14 mouse cellular contexts compared by ENCODE assay signal in genomic region chr4:81996445-81996844, GRCm38 (mm10).
"Had no signal": no experiment of that assay in that cellular context is flagged by ENCODE, and none has a peak within 500 bp of the region (broad histone marks: within the 10 kb centered on the region; RNA-seq: fewer than 3 reads in every experiment).

No protein-coding gene starts in this region.

- H3K4me3 ChIP-seq: midbrain, embryonic 10.5 days; midbrain, embryonic 12.5 days; neural tube, embryonic 12.5 days had no signal

- H3K27me3 ChIP-seq: midbrain, embryonic 12.5 days; neural tube, embryonic 12.5 days had no signal

- DNase-seq: lung, adult 18-20 months; lung, embryonic 14.5 days; lung, postnatal 10 days; lung, postnatal 4 days; midbrain, embryonic 14.5 days; right cerebral cortex, postnatal 14 days; spleen, adult 18-20 months; thymus, adult 18-20 months; thymus, postnatal 14 days; thymus, postnatal 36 days had no signal

- H3K9ac ChIP-seq: lung, embryonic 14.5 days; midbrain, embryonic 12.5 days; neural tube, embryonic 12.5 days had no signal

- H3K9me3 ChIP-seq: midbrain, embryonic 10.5 days; midbrain, embryonic 12.5 days; neural tube, embryonic 12.5 days had no signal

- H3K4me2 ChIP-seq: lung, embryonic 14.5 days; midbrain, embryonic 12.5 days; neural tube, embryonic 12.5 days had no signal

- H3K27ac ChIP-seq: midbrain, embryonic 10.5 days; midbrain, embryonic 12.5 days; neural tube, embryonic 12.5 days had no signal

- ATAC-seq: midbrain, embryonic 16.5 days had no signal

- H3K36me3 ChIP-seq: midbrain, embryonic 10.5 days; midbrain, embryonic 12.5 days; neural tube, embryonic 12.5 days had no signal

- H3K4me1 ChIP-seq: neural tube, embryonic 12.5 days had no signal
